Mouse (Mus musculus) CH12.LX (cell line): ENCODE results near the gene Slc38a2. TPM values are rescaled to one million over a fixed set of nuclear protein-coding genes. Genes with fewer than 3 reads are reported as not detected.
A peak's percentile ranks its signal among the peaks of the same experiment; 100 is the strongest.

Source experiments
- DNase-seq: peaks from one replicate; pipeline ENCODE4 v3.0.0-alpha.2; 2013; ENCODE audit errors: extremely low read depth
- H3K27ac ChIP-seq: 2 replicates; pipeline ENCODE4 v1.5.1; 2012; ENCODE audit warnings: low read depth, mild to moderate bottlenecking, control low read depth, moderate library complexity; ENCODE audit not compliant: insufficient read depth
- H3K27me3 ChIP-seq: replicated peaks from 2 replicates; pipeline ENCODE3; 2012; ENCODE audit warnings: inconsistent platforms
- H3K36me3 ChIP-seq, 2 experiments: replicated peaks in 1 of 2; 2 replicates each; pipeline versions ENCODE3 to v1.6.1; 2012; ENCODE audit warnings: inconsistent platforms in 1 of 2, low read length in 1 of 2, mild to moderate bottlenecking in 1 of 2, mixed read lengths in 1 of 2, moderate library complexity in 1 of 2; ENCODE audit not compliant: control insufficient read depth in 1 of 2, insufficient read depth in 1 of 2
- H3K4me1 ChIP-seq, 2 experiments: 2 replicates each; pipeline ENCODE4 v1.6.1; 2012; ENCODE audit warnings: inconsistent platforms in 1 of 2, moderate library complexity in 1 of 2; ENCODE audit not compliant: insufficient read depth in 2 of 2, control insufficient read depth in 1 of 2
- H3K4me2 ChIP-seq: 2 replicates; pipeline ENCODE4 v1.6.1; 2012; ENCODE audit warnings: low read depth, mild to moderate bottlenecking, control low read depth; ENCODE audit not compliant: poor library complexity, insufficient read depth, severe bottlenecking
- H3K4me3 ChIP-seq, 3 experiments: fragments of 150-350 bp in 1 of 3; sonication (generic) in 1 of 3; replicated peaks in 1 of 3; 2 replicates each; pipeline versions ENCODE3 to v1.5.1; 2011 to 2012; ENCODE audit warnings: low read depth in 2 of 3, low read length in 2 of 3, mild to moderate bottlenecking in 2 of 3, moderate library complexity in 2 of 3, control low read depth in 1 of 3, improper control_type of control experiment in 1 of 3, inconsistent platforms in 1 of 3, mixed read lengths in 1 of 3; ENCODE audit not compliant: poor library complexity in 1 of 3
- H3K79me2 ChIP-seq: replicated peaks from 2 replicates; pipeline ENCODE4 v1.6.1; 2012; ENCODE audit warnings: mild to moderate bottlenecking, moderate library complexity; ENCODE audit not compliant: control insufficient read depth, poor library complexity, insufficient read depth, severe bottlenecking; ENCODE audit errors: extremely low read depth
- H3K9ac ChIP-seq: 2 replicates; pipeline ENCODE4 v1.6.1; 2012; ENCODE audit warnings: low read depth, mild to moderate bottlenecking, control low read depth, moderate library complexity; ENCODE audit not compliant: insufficient read depth
- H3K9me3 ChIP-seq: replicated peaks from 2 replicates; pipeline ENCODE3; 2012; ENCODE audit warnings: low read length, inconsistent platforms, mixed read lengths
- BHLHE40 ChIP-seq: IDR thresholded peaks from 2 replicates; pipeline ENCODE4 v1.6.1; 2011; ENCODE audit warnings: mild to moderate bottlenecking, low read depth, low read length, improper control_type of control experiment
- CHD2 ChIP-seq: IDR thresholded peaks from 2 replicates; pipeline ENCODE4 v1.6.1; 2011; ENCODE audit warnings: low read length, improper control_type of control experiment
- CTCF ChIP-seq, 2 experiments: IDR thresholded peaks in 1 of 2; conservative IDR thresholded peaks in 1 of 2; 2 replicates each; pipeline ENCODE4 v1.5.1; 2011 to 2012; ENCODE audit warnings: low read depth in 2 of 2, low read length in 2 of 2, improper control_type of control experiment in 1 of 2, inconsistent platforms in 1 of 2, mild to moderate bottlenecking in 1 of 2, moderate library complexity in 1 of 2
- EP300 ChIP-seq: IDR thresholded peaks from 2 replicates; pipeline ENCODE4 v1.6.1; 2011; ENCODE audit warnings: low read length, improper control_type of control experiment
- ETS1 ChIP-seq: conservative IDR thresholded peaks from 2 replicates; pipeline ENCODE4 v1.6.1; 2012; ENCODE audit warnings: low read depth, mild to moderate bottlenecking, inconsistent platforms, low read length, improper control_type of control experiment, moderate library complexity
- IRF4 ChIP-seq: IDR thresholded peaks from 2 replicates; pipeline ENCODE4 v1.6.1; 2014; ENCODE audit warnings: low read depth, mild to moderate bottlenecking, inconsistent platforms, low read length, improper control_type of control experiment
- KAT2A ChIP-seq: IDR thresholded peaks from 2 replicates; pipeline ENCODE4 v1.6.1; 2012; ENCODE audit warnings: low read length, improper control_type of control experiment, inconsistent platforms; ENCODE audit not compliant: insufficient replicate concordance
- MAFK ChIP-seq: IDR thresholded peaks from 2 replicates; pipeline ENCODE4 v1.6.1; 2011; ENCODE audit warnings: low read length, improper control_type of control experiment; ENCODE audit not compliant: insufficient replicate concordance
- MYC ChIP-seq: IDR thresholded peaks from 2 replicates; pipeline ENCODE4 v1.6.1; 2011; ENCODE audit warnings: low read depth, mild to moderate bottlenecking, improper control_type of control experiment, low read length
- NELFE ChIP-seq: IDR thresholded peaks from 2 replicates; pipeline ENCODE4 v1.6.1; 2011; ENCODE audit warnings: low read depth, low read length, improper control_type of control experiment
- NRF1 ChIP-seq: IDR thresholded peaks from 2 replicates; pipeline ENCODE4 v1.6.1; 2014; ENCODE audit warnings: low read depth, mild to moderate bottlenecking, inconsistent platforms, low read length, improper control_type of control experiment, moderate library complexity
- PAX5 ChIP-seq: IDR thresholded peaks from 2 replicates; pipeline ENCODE4 v1.6.1; 2012; ENCODE audit warnings: low read length, inconsistent platforms, mixed read lengths
- POLR2AphosphoS2 ChIP-seq: IDR thresholded peaks from 2 replicates; pipeline ENCODE4 v1.6.1; 2011; ENCODE audit warnings: low read depth, low read length, improper control_type of control experiment
- RCOR1 ChIP-seq: conservative IDR thresholded peaks from 2 replicates; pipeline ENCODE4 v1.6.1; 2012; ENCODE audit warnings: low read depth, mild to moderate bottlenecking, inconsistent platforms, low read length, improper control_type of control experiment
- SIN3A ChIP-seq: IDR thresholded peaks from 2 replicates; pipeline ENCODE4 v1.6.1; 2012; ENCODE audit warnings: low read length, improper control_type of control experiment, inconsistent platforms
- ZMIZ1 ChIP-seq: IDR thresholded peaks from 2 replicates; pipeline ENCODE4 v1.6.1; 2012; ENCODE audit warnings: low read depth, mild to moderate bottlenecking, inconsistent platforms, low read length, improper control_type of control experiment
- ZNF384 ChIP-seq: IDR thresholded peaks from 2 replicates; pipeline ENCODE4 v1.6.1; 2012; ENCODE audit warnings: low read depth, low read length, improper control_type of control experiment, inconsistent platforms
- dilution Hi-C: fragments of 300-500 bp; cut with MboI; formaldehyde crosslinking; loops from 2 replicates; pipeline ENCODE4 v1.14.3; 2020; ENCODE audit warnings: low sequenced_read_pairs; ENCODE audit not compliant: extremely low pct_unique_long_range_greater_than_20kb, extremely low pct_ligation_motif_present
- in situ Hi-C: fragments of 300-500 bp; cut with MboI; formaldehyde crosslinking; loops from 3 replicates; pipeline ENCODE4 v1.14.3; 2019; ENCODE audit warnings: low sequenced_read_pairs, low pct_ligation_motif_present, low pct_unique_long_range_greater_than_20kb, mixed read lengths
- polyA plus RNA-seq: library from polyadenylated mRNA; unstranded; fragments of >175 nt; gene quantifications from 2 replicates; pipeline ENCODE4 v1.2.1, GENCODE M21; 2012; ENCODE audit warnings: low read depth; ENCODE audit not compliant: insufficient read length
- total RNA-seq, 2 experiments: library from RNA; depleted of rRNA; stranded (reverse); fragments of 300-350 nt in 1 of 2; fragments of >200 nt in 1 of 2; gene quantifications; 2 replicates each; pipeline ENCODE4 v1.2.3; 2012 to 2014

Gene Slc38a2
- total and polyA plus RNA-seq, 3 experiments = 41.4 to 70.5 (median 59.3) TPM

GRCm38 (mm10) chr15:96678871-96679773 is 20.4 kb downstream of the Slc38a2 start:
- Histone ChIP-seq H3K79me2 (no peaks in the 10 kb centered on the region), H3K9me3 (no peaks in the 10 kb centered on the region), H3K4me3 (no peak overlapping the region), H3K36me3 (no peaks in the 10 kb centered on the region), H3K27me3 (peaks cover 15% of the 10 kb centered on the region), H3K4me1 (peaks cover 0 to under 1% of the 10 kb centered on the region in 2 experiments; a peak in 2 of 4 replicates), H3K4me2 (no peak overlapping the region), H3K27ac (no peak overlapping the region), H3K9ac (no peak overlapping the region)
- dilution Hi-C loops = no loop called here
- TF ChIP-seq RCOR1 = no peak
- TF ChIP-seq BHLHE40 = peak; percentile 39; the same call in 1 of the 2 replicates
- in situ Hi-C loops = loop anchor here (25.0 kb wide), 1 partner anchor 258 kb away; no protein-coding TSS in a partner anchor
- DNase-seq = no peak

DNA sequence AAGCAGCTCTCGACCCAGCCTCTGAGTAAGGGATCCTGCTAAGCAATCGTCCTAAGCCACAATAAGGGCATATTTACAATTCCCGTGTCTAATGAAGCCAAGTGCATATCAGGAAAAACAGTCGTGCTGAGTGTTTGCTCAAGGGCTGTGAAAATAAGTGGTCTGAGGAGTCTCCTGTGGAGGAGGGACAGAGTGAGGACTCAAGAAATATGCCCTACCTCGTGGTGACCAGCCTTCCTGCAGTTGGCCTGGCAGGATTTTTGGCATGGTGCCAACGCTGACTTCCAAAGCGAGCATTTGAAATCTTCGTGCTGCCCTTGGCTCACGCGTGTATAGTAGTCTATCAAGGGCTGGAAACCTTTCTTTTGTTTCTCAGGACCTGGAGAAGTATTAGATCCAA is 23.0 kb downstream of the Slc38a2 start:
- Histone ChIP-seq H3K4me1 (no peaks in the 10 kb centered on the region; a peak in 1 of 4 replicates), H3K9me3 (no peaks in the 10 kb centered on the region), H3K4me2 (no peak overlapping the region), H3K9ac (no peak overlapping the region), H3K27me3 (peaks cover 10% of the 10 kb centered on the region), H3K4me3 (no peak overlapping the region), H3K79me2 (no peaks in the 10 kb centered on the region), H3K36me3 (no peaks in the 10 kb centered on the region), H3K27ac (no peak overlapping the region)
- TF ChIP-seq NRF1 (no peak), KAT2A (no peak), ZNF384 (no peak), MYC (no peak), POLR2AphosphoS2 (no peak), EP300 (no peak), CHD2 (no peak), PAX5 (no peak), ZMIZ1 (no peak), SIN3A (no peak), IRF4 (no peak), MAFK (no peak), CTCF (conservative IDR thresholded peaks at IDR 0.05 in 1 of 2, IDR thresholded peaks at IDR 0.05 in 1 of 2; ENCODE audit: low read depth in 2 of 2, low read length in 2 of 2) (no peak), ETS1 (no peak), NELFE (no peak)
- dilution Hi-C loops (no loop called here), in situ Hi-C loops (loop anchor here (25.0 kb wide), 1 partner anchor 261 kb away; no protein-coding TSS in a partner anchor)
- no peak for DNase-seq
